Mouse (Mus musculus) ES-E14 (cell line): Measurements from ENCODE around the gene Rgma.

ENCODE experiments used
- CHD2 ChIP-seq: IDR thresholded peaks from 2 replicates; pipeline ENCODE4 v1.6.1; 2014; ENCODE audit warnings: mild to moderate bottlenecking, low read depth, low read length, inconsistent platforms
- ZC3H11A ChIP-seq: IDR thresholded peaks from 2 replicates; pipeline ENCODE4 v1.6.1; 2012; ENCODE audit warnings: low read depth, mild to moderate bottlenecking, inconsistent platforms, low read length, borderline replicate concordance
- ZNF384 ChIP-seq: IDR thresholded peaks from 2 replicates; pipeline ENCODE4 v1.6.1; 2012; ENCODE audit warnings: low read depth, low read length, inconsistent platforms

DNA sequence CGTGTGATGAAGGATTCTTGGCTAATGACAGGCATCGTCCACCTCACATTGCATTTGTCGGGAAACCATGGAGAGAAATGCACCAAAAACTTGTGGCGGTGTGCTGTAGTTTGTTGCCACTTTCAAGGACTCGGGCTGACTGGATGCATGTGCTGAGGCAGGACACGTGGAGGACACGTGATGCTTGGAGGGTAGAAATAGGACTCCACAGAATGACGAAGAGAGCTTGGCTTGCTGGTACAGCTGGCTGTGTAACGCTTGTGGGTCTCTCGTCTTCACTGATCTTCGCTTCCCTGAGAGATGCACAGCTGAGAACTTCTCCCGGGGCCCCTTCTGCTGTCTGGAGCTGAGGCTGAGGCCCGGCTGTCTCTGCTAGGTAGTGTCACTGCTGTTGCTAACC, 47.9 kb downstream of the Rgma start:
- TF ChIP-seq ZC3H11A (no peak), CHD2 (no peak), ZNF384 (no peak)
